Mouse (Mus musculus) liver, embryonic 11.5 days (tissue): ENCODE results near the gene Tbc1d1. TPM values are rescaled to one million over a fixed set of nuclear protein-coding genes. Genes with fewer than 3 reads are reported as not detected.

ENCODE experiments used
- ATAC-seq: fragments of 200-750 bp; cut with Nextera tagmentation; replicated peaks from 2 replicates; pipeline ENCODE4 v1.8.0; 2017; ENCODE audit warnings: moderate number of reproducible peaks, mild to moderate bottlenecking, moderate TSS enrichment, moderate library complexity; ENCODE audit not compliant: low FRiP score
- DNase-seq: peaks from one replicate; pipeline ENCODE4 v3.0.0-alpha.2; 2017; ENCODE audit warnings: low spot score
- H3K27ac ChIP-seq: fragments of 300-500 bp; sonication (generic); 2 replicates; pipeline ENCODE4 v1.5.1; 2014; ENCODE audit warnings: mild to moderate bottlenecking, low read depth, low read length, control low read depth
- H3K27me3 ChIP-seq: fragments of 300-500 bp; sonication (generic); replicated peaks from 2 replicates; pipeline ENCODE4 v1.6.1; 2014; ENCODE audit warnings: low read length, mixed read lengths; ENCODE audit not compliant: control insufficient read depth, insufficient read depth
- H3K36me3 ChIP-seq: fragments of 300-500 bp; sonication (generic); 2 replicates; pipeline ENCODE4 v1.6.1; 2014; ENCODE audit warnings: mild to moderate bottlenecking, low read length, moderate library complexity, mixed read lengths; ENCODE audit not compliant: control insufficient read depth, insufficient read depth
- H3K4me1 ChIP-seq: fragments of 300-500 bp; sonication (generic); replicated peaks from 2 replicates; pipeline ENCODE4 v1.6.1; 2014; ENCODE audit warnings: low read length, mixed read lengths; ENCODE audit not compliant: control insufficient read depth, insufficient read depth
- H3K4me2 ChIP-seq: fragments of 300-500 bp; sonication (generic); 2 replicates; pipeline ENCODE4 v1.6.1; 2014; ENCODE audit warnings: mild to moderate bottlenecking, control low read depth, moderate library complexity
- H3K4me3 ChIP-seq: fragments of 300-500 bp; sonication (generic); 2 replicates; pipeline ENCODE4 v1.5.1; 2014; ENCODE audit warnings: low read depth, low read length, control low read depth
- H3K9ac ChIP-seq: fragments of 300-500 bp; sonication (generic); 2 replicates; pipeline ENCODE4 v1.6.1; 2014; ENCODE audit warnings: low read depth, low read length, control low read depth
- H3K9me3 ChIP-seq: fragments of 300-500 bp; sonication (generic); 2 replicates; pipeline ENCODE4 v1.6.1; 2016; ENCODE audit warnings: low read length, inconsistent platforms, mixed read lengths; ENCODE audit not compliant: control insufficient read depth
- WGBS: fragments of 180-500 bp; shearing (Covaris S2); extraction: QIAGEN DNeasy Blood & Tissue Kit; methylation state at CpG from one replicate; pipeline ENCODE4 v1.1.7; 2014; 5-methylcytosine and 5-hydroxymethylcytosine counted together
- microRNA-seq: library from miRNA; unstranded; fragments of <30 nt; microRNA quantifications from one replicate; pipeline ENCODE4, GENCODE M21; 2017; ENCODE audit warnings: borderline number of aligned reads
- polyA plus RNA-seq: library from polyadenylated mRNA; unstranded; fragments of >200 nt; fragmentation: Nextera tagmentation; extraction: Ambion mirVana; gene quantifications from 2 replicates; pipeline ENCODE4 v1.2.1, GENCODE M21; 2014

Tbc1d1 gene
- polyA plus RNA-seq, 1 experiment from 2014 or later, result 25.6 TPM

DNA sequence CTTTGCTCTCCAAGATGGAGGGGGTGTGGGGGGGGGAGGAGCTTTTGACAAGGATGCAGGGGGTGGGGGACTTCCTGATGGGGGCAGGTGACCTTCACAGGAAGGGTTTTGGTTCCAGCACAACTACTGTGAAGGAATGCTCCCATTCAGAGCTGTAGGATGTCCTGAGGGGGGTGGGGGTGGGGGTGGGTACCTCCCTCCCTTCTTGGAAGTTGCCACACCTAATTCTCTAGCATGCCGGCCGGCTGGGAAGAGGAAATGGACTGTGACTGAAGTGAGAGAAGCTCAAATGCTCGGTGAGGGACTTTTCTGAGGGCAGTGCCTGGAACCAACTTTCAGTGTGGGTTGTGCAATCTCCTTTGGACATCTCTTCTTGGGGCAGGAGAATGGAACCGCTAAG is 235.2 kb downstream of the Tbc1d1 start:
- H3K36me3 ChIP-seq, result no peaks in the 10 kb centered on the region
- no peak for DNase-seq
- no peaks in the 10 kb centered on the region for H3K27me3 ChIP-seq
- H3K4me3 ChIP-seq, result no peak overlapping the region
- no peaks in the 10 kb centered on the region for H3K9me3 ChIP-seq
- 33% methylated on average over 4 of the region's 4 CpGs for WGBS
- H3K9ac ChIP-seq, result no peak overlapping the region
- 0 out of 2 replicates have a peak, but pooled peaks cover 6% of the 10 kb centered on the region for H3K4me1 ChIP-seq
- no peak overlapping the region for H3K27ac ChIP-seq
- no peak overlapping the region for H3K4me2 ChIP-seq
- no peak for ATAC-seq

DNA sequence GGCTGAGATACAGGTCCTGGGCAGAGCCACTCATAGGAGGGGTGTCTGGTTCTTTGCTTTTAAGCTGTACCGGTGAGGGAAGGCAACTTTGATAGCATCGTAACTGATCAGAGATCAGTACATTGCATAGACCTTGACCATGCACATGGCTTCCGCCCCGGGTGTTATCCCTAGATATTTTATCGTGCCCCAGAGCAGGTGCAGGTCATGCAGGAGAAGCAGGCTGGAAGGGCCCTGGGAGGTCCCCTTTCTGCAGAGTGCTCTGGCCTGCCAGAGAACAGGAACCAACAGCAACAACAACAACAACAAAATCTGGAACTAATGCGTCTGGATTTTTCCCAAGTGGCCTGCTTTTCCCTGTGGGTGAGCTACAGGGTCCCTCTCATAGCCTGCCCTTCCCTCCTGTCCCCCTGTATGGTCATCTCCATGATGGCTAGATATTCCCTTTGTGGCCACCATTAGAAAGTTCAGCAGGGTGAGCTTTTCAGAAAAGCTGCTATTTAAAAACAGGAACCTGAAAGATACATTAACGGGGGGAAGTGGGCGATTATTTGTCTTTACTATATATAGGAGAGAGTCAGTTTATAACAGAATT is 236.4 kb downstream of the Tbc1d1 start:
- no peak for DNase-seq
- Histone ChIP-seq H3K36me3 (no peaks in the 10 kb centered on the region), H3K9me3 (no peaks in the 10 kb centered on the region), H3K4me1 (0 out of 2 replicates have a peak, but pooled peaks cover 6% of the 10 kb centered on the region), H3K4me2 (no peak overlapping the region), H3K27me3 (no peaks in the 10 kb centered on the region), H3K4me3 (no peak overlapping the region), H3K27ac (no peak overlapping the region), H3K9ac (no peak overlapping the region)
- no peak for ATAC-seq
- 71% methylated on average over 8 of the region's 8 CpGs for WGBS

DNA sequence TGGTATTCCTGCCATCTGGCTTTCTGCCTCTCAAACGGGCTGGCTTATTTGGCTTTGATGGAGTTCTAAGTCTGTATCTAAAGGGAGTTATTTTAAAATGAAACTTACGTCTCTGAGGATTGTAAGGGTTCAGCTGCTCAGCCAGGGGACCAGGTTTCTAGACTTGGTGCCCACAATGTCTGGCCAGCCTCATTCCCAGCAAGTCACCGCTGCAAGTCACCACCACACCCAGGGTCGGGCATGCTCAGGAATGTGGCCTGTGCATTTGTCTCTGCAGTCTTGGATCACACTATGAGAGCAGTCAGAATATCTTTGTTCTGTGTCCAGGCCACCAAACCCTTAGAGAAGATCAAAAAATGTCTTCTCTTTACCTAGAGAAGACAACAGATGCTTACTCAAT is 237.4 kb downstream of the Tbc1d1 start:
- Histone ChIP-seq H3K9me3 (no peaks in the 10 kb centered on the region), H3K4me1 (0 out of 2 replicates have a peak, but pooled peaks cover 6% of the 10 kb centered on the region), H3K27ac (no peak overlapping the region), H3K9ac (no peak overlapping the region), H3K27me3 (no peaks in the 10 kb centered on the region), H3K36me3 (no peaks in the 10 kb centered on the region), H3K4me3 (no peak overlapping the region), H3K4me2 (no peak overlapping the region)
- DNase-seq (no peak), ATAC-seq (no peak)
- 77% methylated on average over 4 of the region's 4 CpGs for WGBS

DNA sequence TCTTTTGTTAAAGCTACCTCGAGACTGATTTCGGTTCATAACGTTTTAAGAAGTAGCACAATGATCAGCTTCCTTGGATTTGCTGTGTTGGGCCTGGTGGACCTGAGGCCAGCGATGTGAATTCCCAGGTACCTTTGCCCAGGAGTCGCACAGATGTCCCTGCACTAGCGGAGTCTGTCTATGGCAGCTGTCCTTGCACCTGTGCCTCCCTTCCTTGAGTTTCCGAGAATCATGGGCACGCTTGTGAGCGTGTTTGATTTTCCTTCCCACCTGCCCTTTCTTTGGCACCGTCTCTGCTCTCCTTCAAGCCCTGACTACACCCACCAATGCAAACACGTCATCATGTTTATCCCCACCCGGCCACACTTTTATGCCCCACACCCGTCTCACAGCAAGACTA is 242.1 kb downstream of the Tbc1d1 start:
- Histone ChIP-seq H3K27ac (no peak overlapping the region), H3K36me3 (no peaks in the 10 kb centered on the region), H3K4me2 (no peak overlapping the region), H3K4me1 (no peaks in the 10 kb centered on the region), H3K9ac (no peak overlapping the region), H3K27me3 (no peaks in the 10 kb centered on the region), H3K9me3 (no peaks in the 10 kb centered on the region), H3K4me3 (no peak overlapping the region)
- 82% methylated on average over 13 of the region's 13 CpGs for WGBS
- no peak for DNase-seq
- ATAC-seq, result no peak

DNA sequence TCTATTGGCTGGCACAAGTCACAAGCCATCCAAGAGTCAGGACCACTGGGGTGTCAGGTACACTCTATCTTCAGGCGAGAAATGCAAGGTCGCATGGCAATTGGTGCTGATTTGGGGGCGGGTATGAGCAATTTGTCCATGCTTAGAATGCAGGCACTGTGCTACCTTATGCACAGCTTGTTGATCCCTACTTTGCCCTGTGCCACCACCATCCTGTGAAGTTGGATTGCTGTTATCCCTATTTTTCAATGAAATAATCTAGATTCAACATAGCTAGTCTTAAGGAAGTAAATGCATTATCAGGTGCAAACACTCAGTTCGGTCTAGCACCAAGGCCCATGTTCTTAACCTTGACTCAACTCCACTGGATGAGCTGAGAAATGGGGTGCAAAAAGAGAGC is 244.6 kb downstream of the Tbc1d1 start:
- no peak overlapping the region for H3K4me3 ChIP-seq
- ATAC-seq, result no peak
- no peaks in the 10 kb centered on the region for H3K9me3 ChIP-seq
- no peak overlapping the region for H3K27ac ChIP-seq
- H3K9ac ChIP-seq, result no peak overlapping the region
- no peaks in the 10 kb centered on the region for H3K36me3 ChIP-seq
- WGBS, result 86% methylated on average over 4 of the region's 4 CpGs
- H3K4me2 ChIP-seq, result no peak overlapping the region
- H3K4me1 ChIP-seq, result no peaks in the 10 kb centered on the region
- no peaks in the 10 kb centered on the region for H3K27me3 ChIP-seq
- no peak for DNase-seq

Small RNAs within 50 kb of the gene (microRNA-seq; reads per million reads assigned to microRNA genes)
- not detected for gene Gm22395

Other genes with a start within 250 kb of the Tbc1d1 start
- 9.0 and 11.0 TPM in 2 replicates for gene Rell1, start 187.4 kb upstream of the Tbc1d1 start, polyA plus RNA-seq
- gene Pgm2, start 63.4 kb upstream of the Tbc1d1 start, polyA plus RNA-seq, result 54.4 and 60.3 TPM in 2 replicates